Mouse (Mus musculus): Measurements from ENCODE around the gene 1810024B03Rik.

- TF ChIP-seq CTCF (conservative IDR thresholded peaks at IDR 0.05; ENCODE audit: low read length): no peak
- TF ChIP-seq POU5F1 (IDR thresholded peaks at IDR 0.05; ENCODE audit: borderline replicate concordance, low read length): no peak
Observed at GRCm38 (mm10) chr2:127165675-127166074, 42.4 kb downstream of the 1810024B03Rik start.

Measured in E14TG2a.4 (cell line).